Mouse (Mus musculus): ENCODE data around the gene Greb1.

GRCm38 (mm10) chr12:16717653-16718052 lies 83.0 kb downstream of the Greb1 start:
- TF ChIP-seq CTCF (IDR thresholded peaks at IDR 0.05; ENCODE audit: low read depth) (peak; percentile 85), EP300 (IDR thresholded peaks at IDR 0.05; ENCODE audit: low read depth) (no peak)

All from liver, embryonic 14.5 days (tissue).